Mouse (Mus musculus) limb, embryonic 13.5 days (tissue): ENCODE results near the gene St3gal3. TPM values are rescaled to one million over a fixed set of nuclear protein-coding genes. Genes with fewer than 3 reads are reported as not detected.
A peak's percentile ranks its signal among the peaks of the same experiment; 100 is the strongest.

ENCODE experiments used
- ATAC-seq: fragments of 200-750 bp; cut with Nextera tagmentation; 2 replicates; pipeline ENCODE4 v1.8.0; 2017; ENCODE audit warnings: low read depth, moderate number of reproducible peaks, moderate TSS enrichment; ENCODE audit not compliant: low FRiP score
- H3K27ac ChIP-seq: fragments of 300-500 bp; sonication (generic); 2 replicates; pipeline ENCODE4 v1.5.1; 2015; ENCODE audit warnings: inconsistent platforms, mild to moderate bottlenecking, moderate library complexity
- H3K27me3 ChIP-seq: fragments of 300-500 bp; sonication (generic); 2 replicates; pipeline ENCODE4 v1.6.1; 2015; ENCODE audit warnings: mild to moderate bottlenecking, inconsistent platforms
- H3K36me3 ChIP-seq: fragments of 300-500 bp; sonication (generic); 2 replicates; pipeline ENCODE4 v1.6.1; 2015; ENCODE audit warnings: inconsistent platforms, mild to moderate bottlenecking, moderate library complexity
- H3K4me1 ChIP-seq: fragments of 300-500 bp; sonication (generic); 2 replicates; pipeline ENCODE4 v1.6.1; 2015; ENCODE audit warnings: inconsistent platforms
- H3K4me2 ChIP-seq: fragments of 300-500 bp; sonication (generic); replicated peaks from 2 replicates; pipeline ENCODE4 v1.6.1; 2015; ENCODE audit warnings: inconsistent platforms, mild to moderate bottlenecking, moderate library complexity
- H3K4me3 ChIP-seq: fragments of 300-500 bp; sonication (generic); 2 replicates; pipeline ENCODE4 v1.5.1; 2015; ENCODE audit warnings: moderate library complexity, mild to moderate bottlenecking, inconsistent platforms
- H3K9ac ChIP-seq: fragments of 300-500 bp; sonication (generic); 2 replicates; pipeline ENCODE4 v1.6.1; 2015; ENCODE audit warnings: mild to moderate bottlenecking, inconsistent platforms
- H3K9me3 ChIP-seq: fragments of 300-500 bp; sonication (generic); 2 replicates; pipeline ENCODE4 v1.6.1; 2016; ENCODE audit warnings: inconsistent platforms
- WGBS: fragments of 180-500 bp; shearing (Covaris S2); methylation state at CpG from one replicate; pipeline ENCODE4 v1.1.7; 2015; 5-methylcytosine and 5-hydroxymethylcytosine counted together
- polyA plus RNA-seq: library from polyadenylated mRNA; unstranded; fragments of >200 nt; fragmentation: Nextera tagmentation; extraction: Ambion mirVana; gene quantifications from 2 replicates; pipeline ENCODE4 v1.2.1, GENCODE M21; 2015

St3gal3 gene
- polyA plus RNA-seq, 1 experiment from 2014 or later, result 9.8 TPM

DNA sequence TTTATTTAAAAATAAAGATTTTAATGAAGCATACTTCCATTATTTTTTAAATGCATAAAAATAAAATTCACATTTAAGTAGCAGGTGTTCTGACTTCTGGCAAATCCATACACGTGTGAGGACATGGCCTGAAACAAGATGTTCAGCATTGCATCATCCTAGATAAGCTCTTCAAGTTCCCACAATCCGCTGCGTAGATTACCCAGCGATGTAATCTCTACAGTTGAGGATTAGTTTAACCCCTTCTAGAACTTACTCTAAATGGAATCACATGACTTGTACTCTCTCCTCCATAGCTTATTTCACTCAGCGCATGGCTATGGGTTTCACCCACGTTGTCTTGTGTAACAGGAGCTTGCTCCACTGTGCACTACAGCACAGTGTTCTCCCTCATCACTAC is 33.2 kb downstream of the St3gal3 start:
- no peak for ATAC-seq
- Histone ChIP-seq H3K4me2 (no peak overlapping the region), H3K36me3 (peaks cover 19% of the 10 kb centered on the region; the same call in 1 of the 2 replicates), H3K4me3 (no peak overlapping the region), H3K27me3 (no peaks in the 10 kb centered on the region), H3K4me1 (no peaks in the 10 kb centered on the region), H3K27ac (no peak overlapping the region), H3K9ac (no peak overlapping the region), H3K9me3 (no peaks in the 10 kb centered on the region)
- 85% methylated on average over 6 of the region's 6 CpGs for WGBS

DNA sequence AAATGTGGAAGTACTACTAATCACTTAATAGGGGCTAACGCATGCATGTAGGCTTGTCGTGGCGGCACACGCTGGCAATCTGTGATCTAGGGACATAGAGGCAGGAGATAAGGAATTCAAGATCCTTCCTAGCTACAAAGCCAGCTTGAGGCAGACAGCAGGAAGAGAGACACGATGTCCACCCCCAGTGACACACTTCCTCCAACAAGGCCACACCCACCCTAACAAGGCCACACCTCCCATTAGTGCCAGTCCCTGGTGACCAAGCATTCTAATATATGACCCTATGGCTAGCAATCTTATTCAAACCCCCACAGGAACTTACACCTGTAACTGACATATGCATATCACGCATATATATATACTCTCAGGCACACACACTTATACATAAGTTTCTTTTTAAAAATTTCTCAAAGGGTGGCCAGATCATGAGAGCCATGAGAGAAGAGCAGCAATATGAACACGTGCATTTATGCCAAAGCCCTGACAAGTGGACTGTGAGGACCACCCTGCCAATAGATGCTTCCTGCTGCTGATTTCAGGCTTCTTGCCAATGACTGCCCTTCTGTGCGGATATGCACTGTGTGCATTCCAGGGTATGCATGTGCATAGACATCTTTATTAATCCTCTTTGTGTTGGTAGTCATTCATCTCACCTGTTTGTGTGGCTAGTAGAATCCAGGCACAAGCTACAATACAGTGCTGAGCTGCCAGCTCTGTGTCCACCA is 34.9 kb downstream of the St3gal3 start:
- WGBS, result 94% methylated on average over 8 of the region's 8 CpGs

DNA sequence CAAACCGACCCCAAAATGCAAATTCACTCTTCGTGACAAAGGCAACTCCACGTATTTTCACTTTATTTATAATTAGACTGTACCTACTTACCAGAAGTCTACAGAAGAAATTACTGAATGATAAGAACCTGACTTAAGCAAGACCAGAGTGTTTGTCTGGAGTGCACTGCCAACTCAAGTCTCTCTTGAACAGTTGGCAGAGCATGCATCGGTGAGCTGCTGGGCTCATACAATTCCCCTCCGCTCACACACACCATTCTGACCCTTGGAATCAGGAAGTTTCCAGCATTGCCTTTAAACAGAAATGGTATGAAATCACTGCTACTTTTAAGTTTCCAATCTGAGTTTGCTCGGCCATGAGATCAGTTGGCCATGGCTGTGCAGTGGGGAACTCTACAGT is 36.1 kb downstream of the St3gal3 start:
- 92% methylated on average over 6 of the region's 6 CpGs for WGBS
- no peaks in the 10 kb centered on the region for H3K27me3 ChIP-seq
- ATAC-seq, result no peak
- H3K9me3 ChIP-seq, result no peaks in the 10 kb centered on the region
- no peaks in the 10 kb centered on the region for H3K4me1 ChIP-seq
- H3K4me2 ChIP-seq, result no peak overlapping the region
- H3K4me3 ChIP-seq, result no peak overlapping the region
- H3K36me3 ChIP-seq, result peaks cover 22% of the 10 kb centered on the region
- H3K9ac ChIP-seq, result no peak overlapping the region
- no peak overlapping the region for H3K27ac ChIP-seq

More for the DNA sequence above, 34.9 kb downstream of the St3gal3 start:
- H3K36me3 ChIP-seq, result peaks cover 14% of the 10 kb centered on the region
- no peak overlapping the region for H3K9ac ChIP-seq
- no peak overlapping the region for H3K4me2 ChIP-seq
- no peak overlapping the region for H3K4me3 ChIP-seq
- no peaks in the 10 kb centered on the region for H3K9me3 ChIP-seq
- H3K27ac ChIP-seq, result no peak overlapping the region
- no peak for ATAC-seq
- no peaks in the 10 kb centered on the region for H3K4me1 ChIP-seq
- H3K27me3 ChIP-seq, result no peaks in the 10 kb centered on the region

DNA sequence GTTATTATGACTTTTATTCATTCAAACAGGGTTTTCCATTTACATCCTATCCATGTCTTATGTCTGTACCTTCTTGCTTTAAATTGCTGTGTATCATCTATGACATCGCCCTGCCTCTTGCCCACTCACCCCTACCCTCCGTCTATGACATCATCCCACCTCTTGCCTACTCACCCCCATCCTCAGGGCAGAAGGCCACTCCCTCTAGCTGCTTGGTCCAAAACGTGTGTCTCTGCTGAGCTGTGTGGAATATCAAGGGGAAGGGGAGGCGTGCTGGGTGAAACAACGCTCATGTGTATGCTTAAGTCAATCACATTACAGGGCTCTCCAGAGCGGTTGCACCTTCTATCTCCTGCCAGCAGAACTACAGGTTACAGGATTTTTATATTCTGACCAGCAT is 38.6 kb downstream of the St3gal3 start:
- no peak overlapping the region for H3K4me3 ChIP-seq
- 84% methylated on average over 6 of the region's 6 CpGs for WGBS
- no peak overlapping the region for H3K4me2 ChIP-seq
- peaks cover 22% of the 10 kb centered on the region for H3K36me3 ChIP-seq
- H3K4me1 ChIP-seq, result no peaks in the 10 kb centered on the region
- H3K9ac ChIP-seq, result no peak overlapping the region
- no peak overlapping the region for H3K27ac ChIP-seq
- no peaks in the 10 kb centered on the region for H3K27me3 ChIP-seq
- no peak for ATAC-seq
- H3K9me3 ChIP-seq, result no peaks in the 10 kb centered on the region

DNA sequence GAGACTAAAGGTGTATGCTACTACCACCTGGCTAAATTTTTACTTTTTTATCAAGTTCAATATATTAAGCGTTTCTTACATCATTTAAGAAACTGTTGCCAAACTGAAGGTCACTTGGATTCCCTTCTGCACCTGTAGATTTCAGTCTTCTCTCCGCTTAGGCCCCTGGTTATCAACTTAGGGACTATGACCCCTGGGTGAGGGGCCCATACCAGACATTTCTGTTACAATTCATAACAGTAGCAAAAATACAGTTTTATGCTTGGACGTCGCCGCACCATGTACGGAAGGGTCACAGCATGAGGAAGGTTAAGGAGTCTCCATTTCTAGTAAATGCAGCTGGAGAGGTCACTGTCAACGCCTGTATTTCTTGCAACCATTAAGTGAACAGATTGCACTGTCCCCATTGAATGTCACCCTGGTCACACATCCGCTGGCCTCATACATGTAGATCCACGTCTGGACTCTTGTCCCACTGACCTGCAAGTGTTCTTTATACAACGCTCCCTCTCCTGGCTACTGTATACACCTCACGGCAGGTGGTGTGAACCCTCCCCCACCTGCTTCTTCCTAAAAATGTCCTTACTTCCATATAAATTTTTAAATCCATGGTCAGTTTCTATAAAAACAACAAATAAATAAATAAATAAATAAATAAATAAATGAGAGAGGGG is 41.8 kb downstream of the St3gal3 start:
- WGBS, result 92% methylated on average over 11 of the region's 11 CpGs

DNA sequence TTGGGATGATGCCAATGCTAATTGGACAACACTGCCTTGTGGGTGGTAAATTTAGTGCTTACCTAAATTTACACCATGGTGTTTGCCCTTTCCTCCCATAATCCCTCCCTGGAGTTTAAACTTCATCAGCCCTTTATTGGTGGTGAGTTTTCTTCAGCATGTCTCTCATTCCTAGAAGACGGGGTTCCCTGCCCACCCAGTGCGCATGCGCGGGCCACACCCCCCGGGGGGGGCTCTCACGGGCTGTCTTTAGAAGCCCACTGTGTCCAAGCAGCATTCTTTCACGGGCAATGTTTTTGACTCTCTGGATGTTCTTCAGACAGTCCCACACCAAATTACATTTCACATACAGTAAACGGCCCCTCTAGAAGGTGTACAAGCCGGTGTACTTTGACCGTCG is 44.3 kb downstream of the St3gal3 start:
- H3K27ac ChIP-seq, result no peak overlapping the region
- no peaks in the 10 kb centered on the region for H3K9me3 ChIP-seq
- H3K4me3 ChIP-seq, result no peak overlapping the region
- no peak overlapping the region for H3K4me2 ChIP-seq
- H3K9ac ChIP-seq, result no peak overlapping the region
- no peak for ATAC-seq
- no peaks in the 10 kb centered on the region for H3K27me3 ChIP-seq
- peaks cover 8% of the 10 kb centered on the region; the same call in 1 of the 2 replicates for H3K36me3 ChIP-seq
- 92% methylated on average over 11 of the region's 11 CpGs for WGBS
- no peaks in the 10 kb centered on the region for H3K4me1 ChIP-seq

More for the DNA sequence above, 41.8 kb downstream of the St3gal3 start:
- no peak overlapping the region for H3K4me3 ChIP-seq
- no peaks in the 10 kb centered on the region for H3K4me1 ChIP-seq
- peaks cover 16% of the 10 kb centered on the region for H3K36me3 ChIP-seq
- H3K27ac ChIP-seq, result no peak overlapping the region
- H3K4me2 ChIP-seq, result no peak overlapping the region
- H3K27me3 ChIP-seq, result no peaks in the 10 kb centered on the region
- no peak for ATAC-seq
- H3K9ac ChIP-seq, result no peak overlapping the region
- H3K9me3 ChIP-seq, result no peaks in the 10 kb centered on the region

DNA sequence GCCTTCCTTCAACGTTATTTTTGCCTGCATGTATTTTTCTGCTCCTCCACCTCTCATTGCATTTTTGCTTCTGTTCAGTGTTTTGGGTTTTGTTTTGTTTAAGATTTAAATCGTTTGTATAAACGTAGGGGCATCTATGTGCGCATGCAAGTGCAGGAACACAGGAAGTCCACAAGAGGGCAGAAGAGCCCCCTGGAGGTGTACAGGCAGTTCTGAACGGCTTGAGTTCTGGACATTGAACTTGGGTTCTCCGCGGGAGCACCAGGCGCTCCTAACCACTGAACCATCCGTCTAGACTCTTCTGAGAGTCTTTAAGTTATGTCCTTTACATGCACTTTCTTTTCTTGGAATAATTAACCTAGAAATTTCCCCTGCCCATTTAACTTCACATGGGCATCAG is 44.8 kb downstream of the St3gal3 start:
- Histone ChIP-seq H3K27me3 (no peaks in the 10 kb centered on the region), H3K4me3 (no peak overlapping the region), H3K27ac (no peak overlapping the region), H3K9me3 (no peaks in the 10 kb centered on the region), H3K36me3 (peaks cover 8% of the 10 kb centered on the region; the same call in 1 of the 2 replicates), H3K9ac (no peak overlapping the region), H3K4me2 (no peak overlapping the region), H3K4me1 (no peaks in the 10 kb centered on the region; the same call in 1 of the 2 replicates)
- 59% methylated on average over 9 of the region's 9 CpGs for WGBS
- ATAC-seq, result no peak

DNA sequence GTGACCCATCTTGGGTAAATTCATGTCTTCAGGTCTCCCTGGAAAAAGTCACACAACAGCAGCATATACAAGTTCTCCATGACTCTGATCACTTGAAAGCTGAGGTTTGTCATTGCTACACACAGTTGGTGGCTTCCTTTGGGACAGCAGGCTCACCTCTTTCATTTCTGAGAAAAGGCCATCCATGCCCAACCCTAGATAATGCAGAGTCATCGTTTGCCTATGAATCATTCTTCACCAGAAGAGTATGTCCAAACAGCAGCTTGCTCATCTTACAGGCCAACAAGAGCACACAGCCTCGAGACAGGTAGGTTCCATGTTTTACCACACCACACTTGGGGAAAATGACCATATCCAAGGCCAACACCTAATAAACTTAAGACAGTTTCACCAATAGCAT is 45.9 kb downstream of the St3gal3 start:
- Histone ChIP-seq H3K9me3 (no peaks in the 10 kb centered on the region), H3K4me3 (no peak overlapping the region), H3K27ac (no peak overlapping the region), H3K4me1 (no peaks in the 10 kb centered on the region; the same call in 1 of the 2 replicates), H3K4me2 (no peak overlapping the region), H3K27me3 (no peaks in the 10 kb centered on the region), H3K36me3 (no peaks in the 10 kb centered on the region), H3K9ac (no peak overlapping the region)
- ATAC-seq, result no peak
- WGBS, result 74% methylated on average over 2 of the region's 2 CpGs

DNA sequence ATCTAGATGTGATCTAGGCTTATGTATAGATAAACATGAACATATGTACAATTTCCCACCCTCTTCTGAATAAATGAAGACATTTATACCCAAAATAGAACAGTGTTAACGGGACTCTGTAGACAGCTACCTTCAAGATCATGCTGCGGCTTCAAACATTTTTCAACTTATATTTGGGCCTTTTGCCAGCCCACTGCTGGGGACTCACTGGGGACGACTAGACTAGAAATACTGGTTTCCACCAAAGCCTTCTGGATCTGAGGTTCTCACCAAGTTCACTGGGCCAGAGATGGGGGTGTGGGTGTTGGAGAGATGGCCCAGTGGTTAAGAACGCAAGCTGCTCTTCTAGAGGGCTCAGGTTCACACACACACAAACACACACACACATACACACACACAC is 49.7 kb downstream of the St3gal3 start:
- H3K4me1 ChIP-seq, result peaks cover 19% of the 10 kb centered on the region
- 0 out of 2 replicates have a peak, but pooled peaks cover 5% of the 10 kb centered on the region for H3K27me3 ChIP-seq
- H3K9ac ChIP-seq, result no peak overlapping the region
- no peaks in the 10 kb centered on the region for H3K9me3 ChIP-seq
- ATAC-seq, result no peak
- H3K4me2 ChIP-seq, result no peak overlapping the region
- no peak overlapping the region for H3K27ac ChIP-seq
- H3K36me3 ChIP-seq, result no peaks in the 10 kb centered on the region
- H3K4me3 ChIP-seq, result no peak overlapping the region
- WGBS, result 62% methylated on average over 4 of the region's 4 CpGs

DNA sequence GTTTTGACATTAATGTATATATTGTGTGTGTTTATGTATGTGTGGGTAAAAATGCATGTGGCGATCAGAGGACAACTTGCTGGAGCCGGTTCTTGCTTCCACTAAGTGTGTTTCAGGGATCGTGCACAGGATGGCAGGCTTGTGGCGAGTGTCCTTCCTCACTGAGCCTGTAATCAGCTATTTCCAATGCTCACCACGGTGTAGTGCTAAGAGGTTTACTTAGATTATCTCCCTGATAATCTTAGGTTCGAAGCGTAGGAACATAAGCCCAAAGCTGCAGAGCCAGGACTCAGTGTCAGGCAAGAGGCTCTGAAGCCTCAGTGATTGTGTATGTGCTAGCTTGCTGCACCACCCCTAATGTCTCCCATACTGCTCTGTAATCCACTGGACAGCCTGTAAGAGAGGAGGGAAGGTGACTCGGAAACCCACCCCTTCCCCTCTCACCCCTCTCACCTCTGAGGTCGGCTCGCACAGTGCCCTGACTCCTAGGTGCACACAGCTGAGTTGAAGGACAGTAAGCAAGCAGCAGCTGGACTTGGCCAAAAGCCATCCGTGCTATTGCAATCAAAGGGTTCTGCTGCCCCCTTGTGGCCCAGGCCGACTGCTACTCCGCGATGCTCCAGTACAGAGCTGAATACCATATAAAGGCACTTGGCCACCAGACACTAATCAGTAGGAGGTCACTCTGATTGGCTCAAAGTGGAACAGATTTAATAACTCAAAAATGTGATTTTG is 51.3 kb downstream of the St3gal3 start:
- WGBS, result 36% methylated on average over 14 of the region's 14 CpGs
- Histone ChIP-seq H3K27ac (no peak overlapping the region), H3K9me3 (no peaks in the 10 kb centered on the region), H3K27me3 (0 out of 2 replicates have a peak, but pooled peaks cover 5% of the 10 kb centered on the region), H3K4me1 (peaks cover 25% of the 10 kb centered on the region), H3K9ac (no peak overlapping the region), H3K4me3 (no peak overlapping the region), H3K36me3 (no peaks in the 10 kb centered on the region), H3K4me2 (no peak overlapping the region)
- peak; percentile 85 for ATAC-seq

DNA sequence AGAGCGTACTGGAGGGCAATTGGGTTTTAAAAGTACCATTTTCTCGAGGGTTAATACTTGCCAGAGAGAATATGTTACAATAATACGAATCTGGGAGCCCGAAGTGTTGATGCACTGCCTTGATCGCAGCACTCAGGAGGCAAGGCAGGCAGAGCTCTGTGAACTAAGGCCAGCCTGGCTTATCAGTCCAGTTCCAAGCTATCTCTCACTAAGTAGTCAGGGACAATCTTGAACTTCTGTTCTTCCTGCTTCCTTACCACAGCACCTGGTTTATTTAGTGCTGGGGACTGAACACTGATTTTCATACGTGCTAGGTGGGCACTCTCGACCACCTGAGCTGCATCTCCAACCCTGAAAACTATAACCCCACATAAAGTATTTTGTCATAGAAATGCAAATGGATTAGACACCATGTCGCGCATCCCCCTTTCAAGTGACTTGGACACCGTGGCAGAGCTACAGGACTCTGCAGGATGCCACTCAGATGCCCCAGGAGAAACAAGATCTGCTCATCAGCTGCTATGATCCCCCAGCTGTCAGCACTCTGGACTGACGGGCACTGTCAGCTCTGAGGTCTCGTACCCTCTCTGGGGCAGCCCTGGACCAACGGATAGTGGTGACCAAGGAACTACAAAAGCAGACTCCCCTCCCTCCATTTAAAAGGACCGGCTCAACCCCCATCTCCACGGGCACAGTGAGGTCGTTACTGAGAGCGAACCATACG is 52.9 kb downstream of the St3gal3 start:
- H3K27ac ChIP-seq, result no peak overlapping the region
- no peaks in the 10 kb centered on the region for H3K9me3 ChIP-seq
- no peak overlapping the region for H3K9ac ChIP-seq
- H3K27me3 ChIP-seq, result 0 out of 2 replicates have a peak, but pooled peaks cover 5% of the 10 kb centered on the region
- no peak overlapping the region for H3K4me2 ChIP-seq
- H3K36me3 ChIP-seq, result no peaks in the 10 kb centered on the region
- peaks cover 38% of the 10 kb centered on the region for H3K4me1 ChIP-seq
- ATAC-seq, result no peak
- no peak overlapping the region for H3K4me3 ChIP-seq
- 85% methylated on average over 18 of the region's 18 CpGs for WGBS
